Mouse (Mus musculus): ENCODE measurements around the gene Ptgir.

DNA sequence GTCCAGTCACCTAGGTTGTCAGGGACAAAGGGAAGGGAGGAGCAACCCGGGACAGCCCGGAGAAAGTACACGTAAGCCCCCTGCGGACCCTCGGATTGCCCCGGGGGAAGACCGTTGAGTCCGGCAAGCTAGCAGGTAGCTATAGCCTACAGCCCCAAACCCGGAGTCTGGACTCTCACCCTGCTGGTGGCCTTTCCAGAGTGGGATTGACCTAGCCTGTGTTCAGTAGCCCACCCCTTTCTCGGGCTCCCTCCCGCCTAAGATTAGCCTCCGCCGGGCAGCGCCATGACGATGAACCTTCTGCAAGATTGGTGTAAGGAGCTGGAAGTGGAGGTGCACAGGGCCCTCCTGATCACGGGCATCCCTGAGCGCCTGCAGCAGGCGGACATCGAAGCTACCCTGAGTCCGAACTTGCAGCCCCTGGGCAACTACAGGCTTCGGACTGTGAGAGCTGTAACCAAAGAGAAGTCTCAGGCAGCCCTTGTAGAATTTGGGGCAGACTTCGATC is 38.6 kb downstream of the Ptgir start:
- TF ChIP-seq TAL1 (IDR thresholded peaks at IDR 0.05; ENCODE audit: low read length) (no peak), GATA1 (IDR thresholded peaks at IDR 0.05; ENCODE audit: low read length) (no peak)
